Comparison of ENCODE assay signal across 10 mouse cellular contexts in genomic region chr6:33283936-33284335, GRCm38 (mm10).
"Had no signal": no experiment of that assay in that cellular context is flagged by ENCODE, and none has a peak within 500 bp of the region (broad histone marks: within the 10 kb centered on the region; RNA-seq: fewer than 3 reads in every experiment).

No protein-coding gene starts in this region.

- DNase-seq: kidney, postnatal 10 days; left cerebral cortex, postnatal 4 days; lung, adult 18-20 months; right cerebral cortex, postnatal 14 days; thymus, postnatal 36 days had no signal

- H3K27ac ChIP-seq: limb, embryonic 13.5 days; liver, embryonic 14.5 days; neural tube, embryonic 12.5 days; stomach, embryonic 15.5 days had no signal

- H3K9me3 ChIP-seq: limb, embryonic 13.5 days; neural tube, embryonic 12.5 days; stomach, embryonic 15.5 days had no signal

- H3K4me1 ChIP-seq: neural tube, embryonic 12.5 days; stomach, embryonic 15.5 days had no signal

- H3K4me2 ChIP-seq: limb, embryonic 13.5 days; neural tube, embryonic 12.5 days; stomach, embryonic 15.5 days had no signal

- H3K36me3 ChIP-seq: limb, embryonic 13.5 days; neural tube, embryonic 12.5 days; stomach, embryonic 15.5 days had no signal

- H3K27me3 ChIP-seq: limb, embryonic 13.5 days; neural tube, embryonic 12.5 days; stomach, embryonic 15.5 days had no signal

- H3K4me3 ChIP-seq: limb, embryonic 13.5 days; myocyte; neural tube, embryonic 12.5 days; stomach, embryonic 15.5 days had no signal

- H3K9ac ChIP-seq: limb, embryonic 13.5 days; liver, embryonic 14.5 days; neural tube, embryonic 12.5 days; stomach, embryonic 15.5 days had no signal
